Mouse (Mus musculus): ENCODE measurements around the gene Serf1.
"Not testable (repeated sequence)": the region's sequence is repeated elsewhere in the genome, so short reads cannot be mapped to it uniquely, and the experiment has no call there.

Serf1 gene

GRCm38 (mm10) chr13:100107652-100108472, at the start of gene Serf1:
Gene Serf1 (plus strand): TSS chr13:100108012.
- peak; percentile 82 for DNase-seq (ENCODE audit: low read depth, low spot score)

DNA sequence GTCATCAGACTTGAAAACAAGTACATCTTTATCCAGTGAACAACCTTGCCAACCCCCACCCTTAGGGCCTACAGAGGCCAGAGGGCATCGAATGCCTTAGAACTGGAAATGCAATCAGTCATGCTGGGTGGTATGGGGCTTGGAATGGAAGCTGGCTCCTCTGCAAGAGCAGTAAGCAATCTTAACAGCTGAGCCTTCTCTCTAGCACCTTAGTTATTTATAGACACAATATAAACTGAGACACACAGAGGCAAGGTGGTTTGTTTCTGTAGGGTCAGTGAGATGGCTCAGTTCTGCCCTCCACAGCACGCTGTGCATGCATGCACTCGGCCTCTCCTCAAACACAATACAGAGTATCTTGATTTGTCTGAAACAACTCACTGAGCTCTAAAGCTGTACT, 43.9 kb upstream of the Serf1 start:
- DNase-seq (ENCODE audit: low read depth, low spot score): no peak

GRCm38 (mm10) chr13:100067821-100068220, 40.0 kb upstream of the Serf1 start:
- DNase-seq (ENCODE audit: low read depth, low spot score): no peak

DNA sequence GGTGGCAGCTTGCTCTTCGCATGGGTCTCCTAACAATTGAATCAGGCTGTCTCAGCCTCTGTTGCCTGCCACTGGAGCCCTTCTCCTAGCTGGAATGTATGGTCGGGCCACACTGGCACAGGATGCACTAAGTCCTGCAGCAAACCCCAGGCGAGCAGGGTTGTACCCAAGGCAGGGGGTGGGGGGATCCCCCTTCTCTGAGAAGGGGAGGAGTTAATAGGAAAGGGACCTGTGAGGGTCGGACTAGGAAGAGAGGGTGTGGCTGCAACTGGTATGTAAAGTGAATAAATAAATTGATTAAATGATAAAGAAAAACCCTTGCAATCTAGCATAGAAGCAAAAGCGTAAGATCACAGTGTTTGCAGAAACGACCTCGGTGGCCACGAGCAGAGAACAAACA, 36.3 kb upstream of the Serf1 start:
- DNase-seq (ENCODE audit: low read depth, low spot score): peak; percentile 35

DNA sequence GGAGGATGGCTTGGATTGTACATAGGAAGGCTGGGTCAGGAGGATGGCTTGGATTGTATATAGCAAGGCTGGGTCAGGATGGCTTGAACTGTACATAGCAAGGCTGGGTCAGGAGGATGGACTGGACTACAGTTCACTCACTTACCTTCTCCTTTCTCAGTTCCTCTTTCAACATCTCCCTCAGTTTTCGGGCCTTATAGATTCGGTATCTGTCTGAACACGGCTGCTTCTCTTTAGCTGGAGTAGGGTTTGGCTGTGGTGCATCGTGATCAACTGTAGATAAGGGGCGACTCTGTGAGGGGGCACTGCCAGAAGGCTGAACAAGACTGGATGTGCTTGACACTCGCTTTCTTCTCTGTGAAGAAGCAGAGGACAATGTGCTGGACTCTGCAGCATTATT, 9.0 kb upstream of the Serf1 start:
- DNase-seq (ENCODE audit: low read depth, low spot score): no peak

DNA sequence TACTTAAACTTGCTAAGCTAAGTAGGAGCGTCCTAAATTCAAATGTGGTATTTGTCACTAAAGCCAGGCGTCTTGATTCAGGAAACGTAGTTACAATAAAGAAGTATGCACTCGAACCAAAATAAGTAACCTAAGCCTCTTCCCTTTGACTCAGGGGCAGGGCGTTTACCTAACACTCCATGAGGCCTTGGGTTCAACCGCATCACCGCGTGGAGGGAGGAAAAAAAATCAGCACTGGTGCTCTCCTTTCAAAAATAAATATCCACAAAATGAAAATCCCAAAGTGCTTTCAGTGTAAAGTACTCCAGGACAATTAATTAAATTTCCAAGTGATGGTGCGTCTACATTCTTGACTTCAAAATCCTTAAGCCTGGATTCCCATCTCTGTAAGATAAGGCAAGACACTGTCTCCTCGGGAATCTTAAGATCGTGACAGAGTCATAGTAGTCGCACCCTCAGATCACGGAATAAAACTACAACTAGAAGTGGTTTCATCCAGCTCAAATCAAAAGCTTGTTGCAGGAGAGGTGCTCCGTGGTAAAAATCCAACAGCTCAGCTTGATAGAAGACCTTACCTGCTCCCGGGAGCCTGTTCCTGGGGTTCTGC, 4.7 kb upstream of the Serf1 start:
- peak; percentile 7 for DNase-seq (ENCODE audit: low read depth, low spot score)

- DNase-seq (ENCODE audit: low read depth, low spot score): peak; percentile 96
Measured at GRCm38 (mm10) chr13:100103748-100104254, 4.0 kb upstream of the Serf1 start, which contains the start of gene Bdp1. Gene Bdp1 (minus strand): TSS chr13:100104070.

- DNase-seq (ENCODE audit: low read depth, low spot score): peak; percentile 22
Measured at GRCm38 (mm10) chr13:100112218-100112972, 4.6 kb downstream of the Serf1 start.

GRCm38 (mm10) chr13:100123970-100124369, 16.2 kb downstream of the Serf1 start:
- no peak for DNase-seq (ENCODE audit: low read depth, low spot score)

DNA sequence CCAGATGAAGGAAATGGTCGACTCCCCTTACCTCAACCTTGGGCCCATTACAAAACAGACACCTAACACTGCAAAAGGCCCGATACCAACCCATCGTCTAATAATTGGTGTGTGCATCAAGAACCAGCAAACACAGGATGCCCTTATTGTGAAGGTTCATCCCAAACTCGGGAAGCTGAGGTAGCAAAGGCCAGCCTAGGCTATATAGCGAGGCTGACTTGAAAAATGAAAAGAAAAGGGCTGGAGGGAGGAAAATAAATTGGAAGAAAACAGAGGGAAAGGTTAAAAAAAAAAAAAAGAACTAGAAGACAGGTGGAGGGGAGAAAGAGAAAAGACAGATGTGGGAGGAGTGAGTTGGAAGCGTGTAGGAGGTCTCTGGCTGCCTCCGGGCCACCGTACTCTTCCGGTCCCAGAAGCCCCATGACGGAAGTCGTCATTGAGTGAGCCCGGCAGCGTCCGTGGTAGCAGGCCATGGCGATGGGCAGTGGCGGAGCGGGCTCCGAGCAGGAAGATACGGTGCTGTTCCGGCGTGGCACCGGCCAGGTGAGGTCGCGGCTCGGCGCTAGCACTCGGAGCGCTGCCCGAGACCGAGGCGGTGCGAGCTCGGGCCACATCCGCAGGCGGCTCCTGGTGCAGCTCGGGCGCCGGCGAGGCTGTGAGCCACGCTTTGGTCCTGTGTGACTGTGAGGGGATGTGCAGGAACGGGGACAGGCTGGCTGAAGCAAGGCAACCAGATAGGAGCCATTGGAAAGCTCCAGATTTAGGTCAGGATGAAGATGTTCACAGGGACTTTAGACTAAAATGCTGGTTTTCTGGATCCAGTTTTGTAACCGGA, 16.8 kb downstream of the Serf1 start, which contains the start of gene Smn1:
Smn1 (plus strand) TSS at position 430 of the 835 bp plus-strand sequence.
- DNase-seq (ENCODE audit: low read depth, low spot score): peak; percentile 94

DNA sequence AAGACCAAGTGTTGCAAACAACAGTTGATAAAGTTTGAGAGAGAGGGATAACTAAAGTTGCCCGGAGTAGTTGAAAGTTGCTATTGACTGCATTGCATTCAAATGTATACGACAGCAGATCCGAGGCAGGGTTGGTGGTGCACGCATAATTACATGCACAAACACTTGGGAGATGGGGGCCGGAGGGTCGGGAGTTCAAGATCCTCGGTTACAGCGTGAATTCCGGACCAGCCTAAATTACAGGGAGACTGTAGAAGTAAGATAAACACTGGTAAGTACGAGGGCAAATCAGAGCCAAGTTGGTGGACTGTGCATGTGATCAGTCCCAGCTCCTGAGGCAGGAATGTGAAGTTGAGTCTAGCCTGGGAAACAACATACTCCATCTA, 17.4 kb downstream of the Serf1 start:
- DNase-seq (ENCODE audit: low read depth, low spot score): no peak

GRCm38 (mm10) chr13:100141646-100142314, 34.0 kb downstream of the Serf1 start:
- DNase-seq (ENCODE audit: low read depth, low spot score): no peak

DNA sequence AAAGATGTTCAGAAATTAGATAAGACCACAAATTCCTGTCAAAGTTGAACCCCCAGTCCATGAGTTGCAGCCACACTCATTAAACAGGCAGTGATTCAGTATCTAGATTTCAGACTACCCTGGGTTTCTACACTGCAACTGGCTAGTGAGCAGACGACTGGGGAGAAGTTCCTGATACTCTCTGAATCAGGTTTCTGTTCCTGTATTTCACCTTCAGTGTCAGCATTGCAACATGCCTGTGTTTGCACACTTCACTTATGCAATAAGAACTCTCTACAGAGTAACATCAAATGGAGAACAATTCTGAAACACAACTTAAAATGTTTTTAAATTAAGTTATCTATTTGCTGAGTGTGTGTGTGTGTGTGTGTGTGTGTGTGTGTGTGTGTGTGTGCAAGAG, 44.8 kb downstream of the Serf1 start:
- DNase-seq (ENCODE audit: low read depth, low spot score): no peak

DNA sequence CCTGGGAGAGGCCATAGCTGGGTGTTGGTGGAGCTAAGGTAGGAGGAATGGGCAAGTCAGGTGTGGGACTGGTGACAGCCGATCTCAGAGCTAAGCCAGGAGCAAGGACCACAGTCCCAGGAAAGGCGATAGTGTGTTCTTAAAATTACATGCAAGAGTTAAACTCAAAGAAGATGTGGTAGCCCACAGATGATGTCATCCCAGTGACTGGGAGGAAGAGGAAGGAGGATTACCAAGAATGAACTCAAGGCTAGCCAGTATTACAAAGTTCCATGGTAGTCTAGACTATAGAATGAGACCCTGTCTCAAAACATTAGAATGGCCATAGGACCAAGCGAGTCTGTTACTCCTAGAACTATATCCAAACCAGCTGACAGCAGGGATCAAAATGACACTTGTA, 48.8 kb downstream of the Serf1 start:
- no peak for DNase-seq (ENCODE audit: low read depth, low spot score)

DNA sequence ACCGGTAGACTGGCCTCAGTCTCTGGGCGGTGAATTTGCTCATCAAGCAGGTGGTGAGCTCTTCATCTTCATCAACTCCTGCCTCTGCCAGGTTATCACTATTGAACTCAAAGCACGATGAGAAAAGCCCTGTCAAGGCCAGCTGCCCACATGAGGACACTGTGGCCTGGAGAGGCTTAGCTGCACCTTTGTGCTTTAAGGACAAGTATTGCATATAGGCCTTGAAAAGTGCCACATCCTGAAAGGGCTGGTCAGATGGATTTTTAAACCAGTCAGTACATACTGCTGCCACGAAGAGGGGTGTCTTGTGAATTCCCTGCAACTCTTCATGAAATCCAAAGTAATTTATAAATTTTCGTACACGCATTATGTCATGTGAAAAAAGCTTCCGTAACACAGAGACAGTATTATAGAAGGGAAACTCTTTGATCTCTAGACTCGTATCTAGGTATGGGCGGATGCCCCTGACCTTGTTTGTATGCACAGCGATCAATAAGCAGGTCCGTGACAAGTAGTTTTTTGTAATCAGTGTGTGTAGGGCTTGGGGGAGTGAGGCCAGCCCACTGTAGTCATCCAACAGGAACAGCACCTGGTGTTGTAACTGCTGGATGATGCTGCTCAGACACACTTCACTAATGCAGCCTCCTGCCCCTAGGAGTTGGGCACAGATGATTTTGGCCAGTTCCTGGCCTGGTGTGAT, 53.5 kb downstream of the Serf1 start:
- DNase-seq (ENCODE audit: low read depth, low spot score): not testable (repeated sequence)

DNA sequence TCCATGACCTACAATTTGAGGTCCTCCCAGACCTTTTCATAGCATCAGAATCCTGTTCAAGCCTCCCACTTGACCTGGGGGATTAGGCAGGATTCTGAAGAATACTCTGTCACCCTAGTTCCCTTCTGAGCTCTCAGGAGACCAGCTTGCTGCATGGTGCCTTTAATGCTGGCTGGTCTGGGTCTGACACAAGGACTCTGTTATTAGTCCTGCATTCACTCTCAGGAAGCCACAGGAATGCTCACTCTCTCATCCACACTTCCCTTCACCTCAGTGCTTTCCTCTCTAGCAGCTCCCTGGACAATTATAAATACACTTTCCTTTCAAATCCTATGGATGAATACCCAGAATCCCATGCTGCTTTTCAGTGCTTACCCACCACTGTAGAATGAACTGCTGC, 54.7 kb downstream of the Serf1 start:
- DNase-seq (ENCODE audit: low read depth, low spot score): not testable (repeated sequence)
